Mouse (Mus musculus) bone marrow macrophage, adult 2 months (primary cell): Measurements from ENCODE around the gene Nos1. TPM values are rescaled to one million over a fixed set of nuclear protein-coding genes. Genes with fewer than 3 reads are reported as not detected.
"Not testable (repeated sequence)": the region's sequence is repeated elsewhere in the genome, so short reads cannot be mapped to it uniquely, and the experiment has no call there.

Experiments
- H3K27ac ChIP-seq: 2 replicates; pipeline ENCODE4 v1.5.1; 2012; ENCODE audit warnings: low read depth, low read length; ENCODE audit not compliant: insufficient read depth
- H3K4me1 ChIP-seq: 2 replicates; pipeline ENCODE4 v1.6.1; 2012; ENCODE audit warnings: low read length; ENCODE audit not compliant: control insufficient read depth, insufficient read depth
- H3K4me3 ChIP-seq: 2 replicates; pipeline ENCODE4 v1.5.1; 2012; ENCODE audit warnings: mild to moderate bottlenecking, low read length, moderate library complexity; ENCODE audit not compliant: insufficient read depth
- CTCF ChIP-seq: IDR thresholded peaks from 2 replicates; pipeline ENCODE4 v1.5.1; 2012; ENCODE audit warnings: low read depth, mild to moderate bottlenecking, low read length, moderate library complexity
- POLR2A ChIP-seq: IDR thresholded peaks from 2 replicates; pipeline ENCODE4 v1.6.1; 2012; ENCODE audit warnings: mild to moderate bottlenecking, low read depth, low read length, borderline replicate concordance
- polyA plus RNA-seq: library from polyadenylated mRNA; stranded (reverse); fragments of >200 nt; gene quantifications from 2 replicates; pipeline ENCODE4 v1.2.4, GENCODE M21; 2012; ENCODE audit not compliant: missing spikeins, insufficient read depth, insufficient read length

The Nos1 gene
- polyA plus RNA-seq, 1 experiment, result 0.05 TPM

DNA sequence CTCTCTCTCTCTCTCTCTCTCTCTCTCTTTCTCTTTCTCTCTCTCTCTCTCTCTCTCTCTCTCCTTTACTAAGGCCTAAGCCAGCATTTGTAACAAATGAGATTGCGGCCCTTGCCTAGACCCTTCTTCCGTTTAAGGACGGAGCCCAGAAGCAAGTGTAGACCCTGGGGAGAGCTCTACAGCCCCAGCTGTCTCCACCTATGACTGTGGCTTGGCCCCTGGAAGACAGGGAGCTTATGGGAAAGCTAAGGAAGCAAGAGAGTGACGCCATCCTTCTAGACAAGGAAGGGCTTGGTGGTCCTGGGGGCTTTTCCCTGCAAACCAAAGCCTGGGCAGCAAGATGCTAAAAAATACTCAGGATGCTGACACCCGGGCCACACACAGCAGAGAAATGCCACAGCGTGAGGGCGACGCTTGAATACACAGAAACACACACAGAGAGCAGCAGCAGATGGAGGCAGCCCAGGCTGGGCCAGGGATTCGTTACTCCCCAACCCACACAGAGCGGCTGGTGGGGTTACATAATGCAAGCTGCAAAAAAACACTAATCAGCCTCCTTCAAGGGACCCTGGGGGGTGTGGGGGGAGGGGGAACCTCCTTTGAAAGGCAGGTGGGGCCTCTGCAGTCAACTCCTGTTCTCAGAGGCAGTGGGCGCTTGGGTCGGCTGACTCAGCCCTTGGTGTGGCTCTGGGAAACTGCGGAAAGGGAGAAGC lies 83.9 kb downstream of the Nos1 start:
- H3K4me3 ChIP-seq, result no peak overlapping the region
- no peak for TF ChIP-seq CTCF
- no peak for TF ChIP-seq POLR2A
- H3K4me1 ChIP-seq, result no peaks in the 10 kb centered on the region
- H3K27ac ChIP-seq, result no peak overlapping the region

DNA sequence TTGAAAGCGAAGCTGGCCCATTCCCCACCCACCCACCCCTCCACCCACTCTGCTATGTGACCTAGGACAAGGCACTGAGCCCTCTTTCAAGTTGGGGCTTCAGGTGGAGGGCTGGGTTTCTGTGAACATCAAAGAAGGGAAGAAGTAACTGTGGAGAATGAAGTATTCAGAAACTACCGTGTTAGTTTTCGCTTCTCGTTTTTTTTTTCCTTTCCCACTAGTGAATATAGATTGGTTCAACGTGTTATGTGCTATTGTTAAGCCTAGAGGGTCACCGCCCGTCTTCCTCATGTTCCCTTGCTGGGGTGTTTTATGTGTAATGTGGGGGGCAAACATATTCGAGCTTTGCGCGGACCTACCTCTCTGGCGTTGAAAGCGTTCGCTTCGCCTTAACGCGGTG lies 85.0 kb downstream of the Nos1 start:
- Histone ChIP-seq H3K4me1 (no peaks in the 10 kb centered on the region), H3K27ac (no peak overlapping the region), H3K4me3 (no peak overlapping the region)
- TF ChIP-seq POLR2A, result no peak
- no peak for TF ChIP-seq CTCF

DNA sequence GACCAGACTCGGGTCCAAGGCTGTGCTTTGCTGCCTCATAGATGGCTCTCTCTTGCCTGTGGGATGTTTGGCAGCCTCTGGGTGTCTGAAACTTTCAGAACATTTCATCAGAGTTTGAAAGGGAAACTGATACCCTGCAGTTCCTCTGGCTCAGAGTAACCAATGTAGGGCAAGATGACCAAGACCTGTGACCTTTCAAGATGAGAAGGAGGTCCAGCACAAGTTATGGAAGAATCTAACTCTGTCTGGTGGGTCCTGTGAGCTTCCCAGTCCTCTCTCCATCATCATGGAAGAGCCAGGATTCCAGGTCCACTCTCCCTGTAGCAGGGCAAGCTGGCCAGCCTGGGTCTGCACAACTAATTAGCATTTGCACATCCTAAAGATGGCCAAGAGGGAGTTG lies 90.8 kb downstream of the Nos1 start:
- no peak for TF ChIP-seq POLR2A
- TF ChIP-seq CTCF, result no peak
- no peak overlapping the region for H3K4me3 ChIP-seq
- H3K4me1 ChIP-seq, result peaks cover 29% of the 10 kb centered on the region
- no peak overlapping the region for H3K27ac ChIP-seq

DNA sequence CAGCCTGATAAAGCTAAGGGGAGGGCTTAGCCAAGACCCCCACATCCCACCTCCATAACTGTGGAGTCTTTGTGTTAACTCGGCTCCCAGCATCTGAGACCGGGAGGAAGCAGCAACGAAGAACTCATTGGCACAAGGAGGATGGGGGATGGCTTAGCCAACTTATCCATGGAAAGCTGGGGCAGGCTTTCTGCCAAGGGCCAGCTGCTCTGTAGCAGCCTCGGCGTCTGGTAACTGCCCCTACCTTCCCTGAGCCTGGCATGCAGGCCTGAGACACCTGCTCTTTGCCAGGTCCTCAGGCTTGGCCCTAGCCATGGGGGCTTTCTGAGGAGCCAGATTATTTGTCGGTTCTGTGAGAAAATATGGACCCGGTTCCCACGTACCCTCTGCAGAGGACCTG lies 93.0 kb downstream of the Nos1 start:
- TF ChIP-seq CTCF, result no peak
- no peak for TF ChIP-seq POLR2A
- no peak overlapping the region for H3K27ac ChIP-seq
- H3K4me3 ChIP-seq, result no peak overlapping the region
- H3K4me1 ChIP-seq, result peaks cover 29% of the 10 kb centered on the region

DNA sequence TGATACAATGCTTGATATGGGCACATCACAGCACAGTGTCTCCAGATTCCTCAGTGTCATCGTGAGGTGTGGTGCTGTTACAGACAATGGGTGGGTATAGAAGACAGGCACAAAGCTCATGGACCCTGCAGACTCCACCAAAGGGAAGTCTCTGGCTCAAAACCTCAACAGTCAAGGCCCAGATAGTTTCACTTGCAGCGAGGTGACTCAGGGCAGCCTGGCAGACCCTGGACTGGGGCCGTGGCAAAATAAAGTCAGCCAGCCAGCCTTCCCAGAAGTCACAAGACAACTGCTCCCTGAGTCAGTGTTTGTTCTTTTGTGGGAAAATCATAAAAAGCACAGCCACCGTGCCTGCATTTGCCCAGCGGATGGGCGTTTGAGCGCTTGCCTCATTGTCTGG lies 93.4 kb downstream of the Nos1 start:
- TF ChIP-seq CTCF (no peak), POLR2A (no peak)
- Histone ChIP-seq H3K27ac (no peak overlapping the region), H3K4me3 (no peak overlapping the region), H3K4me1 (peaks cover 29% of the 10 kb centered on the region)

DNA sequence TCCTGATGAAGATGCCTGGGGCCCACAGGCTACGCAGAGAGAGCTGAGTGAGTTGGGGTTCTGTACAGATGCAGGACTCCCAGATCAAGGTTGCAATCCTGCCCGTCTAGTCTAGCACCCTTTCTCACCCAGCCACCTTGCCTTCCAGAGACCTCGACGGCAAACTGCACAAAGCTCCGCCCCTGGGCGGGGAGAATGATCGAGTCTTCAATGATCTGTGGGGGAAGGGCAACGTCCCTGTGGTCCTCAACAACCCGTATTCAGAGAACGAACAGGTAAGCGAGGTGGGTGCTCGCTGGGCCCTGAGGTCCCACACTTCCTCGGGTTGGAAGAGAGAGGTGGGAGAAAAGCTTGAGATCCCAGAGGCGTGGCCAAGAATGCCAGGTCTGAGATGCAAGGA lies 98.3 kb downstream of the Nos1 start:
- H3K27ac ChIP-seq, result no peak overlapping the region
- no peak overlapping the region for H3K4me3 ChIP-seq
- TF ChIP-seq CTCF (no peak), POLR2A (no peak)
- H3K4me1 ChIP-seq, result peaks cover 7% of the 10 kb centered on the region

DNA sequence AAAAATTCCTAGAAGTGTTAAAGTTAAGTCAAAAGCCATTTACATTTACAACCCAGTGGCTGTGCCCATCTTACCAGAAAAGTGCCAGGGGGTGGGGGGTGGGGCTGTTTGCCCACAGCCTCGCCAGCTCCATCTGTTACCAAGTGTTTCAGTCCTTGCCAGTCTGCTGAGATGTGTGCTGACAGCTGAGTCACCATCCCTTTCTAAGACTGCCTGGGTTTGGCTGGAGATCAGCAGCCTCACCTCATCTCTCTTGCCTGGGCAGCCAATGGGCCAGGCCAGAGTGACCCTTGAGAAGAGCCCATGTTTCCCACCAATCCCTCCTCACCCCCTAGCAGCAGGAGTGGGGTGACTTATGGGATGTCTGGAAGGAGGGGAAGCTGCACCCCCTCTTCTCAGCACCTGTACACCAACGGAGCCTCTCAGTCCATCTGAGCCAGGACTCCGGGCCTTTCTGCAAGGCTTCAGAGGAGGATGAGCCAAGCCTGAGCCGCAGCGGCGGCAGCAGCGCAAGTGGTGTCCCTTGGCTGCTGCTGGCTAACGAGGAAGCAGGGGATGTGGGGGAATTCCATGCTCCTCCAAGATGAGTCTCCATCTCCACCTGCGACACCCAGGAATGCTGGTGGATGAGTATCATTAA lies 100.2 kb downstream of the Nos1 start:
- TF ChIP-seq CTCF (no peak), POLR2A (no peak)
- Histone ChIP-seq H3K4me1 (peaks cover 9% of the 10 kb centered on the region), H3K4me3 (no peak overlapping the region)

DNA sequence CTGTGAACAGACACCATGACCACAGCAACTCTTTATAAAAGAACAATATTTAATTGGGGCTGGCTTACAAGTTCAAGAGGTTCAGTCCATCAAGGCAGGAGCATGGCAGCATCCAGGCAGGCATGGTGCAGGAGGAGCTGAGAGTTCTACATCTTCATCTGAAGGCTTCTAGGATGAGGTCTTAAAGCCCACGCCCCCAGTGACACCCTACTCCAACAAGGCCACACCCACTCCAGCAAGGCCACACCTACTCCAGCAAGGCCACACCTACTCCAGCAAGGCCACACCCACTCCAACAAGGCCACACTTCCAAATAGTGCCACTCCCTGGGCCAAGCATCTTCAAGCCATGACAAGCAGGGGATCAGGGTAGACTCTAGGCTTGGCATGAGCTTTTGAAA lies 101.6 kb downstream of the Nos1 start:
- H3K4me3 ChIP-seq, H3K27ac ChIP-seq, H3K4me1 ChIP-seq: not testable (repeated sequence)

More for the DNA sequence above, 100.2 kb downstream of the Nos1 start:
- no peak overlapping the region for H3K27ac ChIP-seq

DNA sequence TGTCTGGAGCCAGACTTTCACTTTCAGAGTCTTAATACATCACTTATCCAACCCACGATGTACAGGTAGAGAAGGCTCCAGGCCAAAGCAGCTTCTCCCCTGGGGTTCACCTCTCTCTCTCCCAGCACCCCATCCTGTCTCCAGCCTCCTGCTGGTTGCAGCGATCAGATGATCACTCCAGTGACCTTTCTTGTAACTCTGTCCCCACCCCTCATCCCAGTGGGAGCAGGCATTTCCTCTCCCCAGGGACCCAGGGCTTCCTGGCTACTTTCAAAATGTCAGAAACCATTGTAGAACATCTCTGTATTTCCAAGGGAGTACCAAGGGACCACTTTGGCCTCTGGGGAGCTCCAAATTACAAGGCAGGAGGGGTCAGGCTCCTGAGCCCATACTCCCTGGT lies 104.2 kb downstream of the Nos1 start:
- H3K4me1 ChIP-seq, result peaks cover 22% of the 10 kb centered on the region
- no peak overlapping the region for H3K27ac ChIP-seq
- no peak overlapping the region for H3K4me3 ChIP-seq
- TF ChIP-seq POLR2A (no peak), CTCF (no peak)

DNA sequence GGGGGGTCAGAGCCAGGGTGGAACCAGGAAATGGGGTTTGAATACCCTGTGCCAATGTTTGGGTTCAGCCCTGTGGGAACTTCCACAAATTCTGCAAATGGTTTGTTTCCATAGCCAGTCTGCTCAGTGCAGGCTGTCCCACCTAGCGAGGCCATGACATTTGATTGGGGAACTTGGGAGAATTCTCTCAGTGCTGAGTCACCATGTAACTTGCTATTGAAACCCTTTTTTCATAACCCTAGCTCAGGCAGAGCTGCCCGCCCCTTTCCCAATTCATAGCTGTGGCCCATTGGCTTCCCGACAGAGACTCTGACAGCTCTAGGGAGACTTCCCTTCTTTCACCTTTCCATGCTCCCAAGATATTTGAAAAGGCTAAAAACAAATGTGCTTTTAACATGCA lies 107.3 kb downstream of the Nos1 start:
- Histone ChIP-seq H3K4me3 (no peak overlapping the region), H3K27ac (no peak overlapping the region), H3K4me1 (peaks cover 33% of the 10 kb centered on the region)
- TF ChIP-seq POLR2A (no peak), CTCF (no peak)

DNA sequence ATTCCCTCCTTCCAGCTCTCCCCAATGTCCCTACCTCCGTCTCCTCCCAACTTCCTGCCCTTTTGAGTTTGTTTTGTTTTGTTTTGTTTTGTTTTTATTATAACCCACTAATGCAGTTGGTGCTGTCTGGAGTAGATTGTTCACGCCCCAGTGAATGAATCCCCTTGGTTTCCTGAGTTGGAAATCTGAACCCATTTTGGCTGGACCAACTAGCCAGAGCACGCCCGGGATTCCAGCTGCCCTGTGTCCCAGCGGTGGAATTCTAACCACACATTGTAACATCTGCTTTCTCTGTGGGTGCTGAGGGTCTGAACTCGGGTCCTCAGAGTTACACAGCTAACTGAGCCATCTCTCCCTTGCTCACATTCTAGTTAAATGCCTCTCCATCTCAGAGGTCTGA lies 108.1 kb downstream of the Nos1 start:
- Histone ChIP-seq H3K4me3 (no peak overlapping the region), H3K27ac (no peak overlapping the region), H3K4me1 (peaks cover 32% of the 10 kb centered on the region)
- TF ChIP-seq POLR2A, result no peak
- TF ChIP-seq CTCF, result no peak
